Mouse (Mus musculus) testis, postnatal 14 days (tissue): ENCODE measurements around the gene Abhd8.

Experiments
- DNase-seq: peaks from one replicate; pipeline ENCODE4 v3.0.0; 2021; ENCODE audit warnings: low spot score

Abhd8 gene

DNA sequence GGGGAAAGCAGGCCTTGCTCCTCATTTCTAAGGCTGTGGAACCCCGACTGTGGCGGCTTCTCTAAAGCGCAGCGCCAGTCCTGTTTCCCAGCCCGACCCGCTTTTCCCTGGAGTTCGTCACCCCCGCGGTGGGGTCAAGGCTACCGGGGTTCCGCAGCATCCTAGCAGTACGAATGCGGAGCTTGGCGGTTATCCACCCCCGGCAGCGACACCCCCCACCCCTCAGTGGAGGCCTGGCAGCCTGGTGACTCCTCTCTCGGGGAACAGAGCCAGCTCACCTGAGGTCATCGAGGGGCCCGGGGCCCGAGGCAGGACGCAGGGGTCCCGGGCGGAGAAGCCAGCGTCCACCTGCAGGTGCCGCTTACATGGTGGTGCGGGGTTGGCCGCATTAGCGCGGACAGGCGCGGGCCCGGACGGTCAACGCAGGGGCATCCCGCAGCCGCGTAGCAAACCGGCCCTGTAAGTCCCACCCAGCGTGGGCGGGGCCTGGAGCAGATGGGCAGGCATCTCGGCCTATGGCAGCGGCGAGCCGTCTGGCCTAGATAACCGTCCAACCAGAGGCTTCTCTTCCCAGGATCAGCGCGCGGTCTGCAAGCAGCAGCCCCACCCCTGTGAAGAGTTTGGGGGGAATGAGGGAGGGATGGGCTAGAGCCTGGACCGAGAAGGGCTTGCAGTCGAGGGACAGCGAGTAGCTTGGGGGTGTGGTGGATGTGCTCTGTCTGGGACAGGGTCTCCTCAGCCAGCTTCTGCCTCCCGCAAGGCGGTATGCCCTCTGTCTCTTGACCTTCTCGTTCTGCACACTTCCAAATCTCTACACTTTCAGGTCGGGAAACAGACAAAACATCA, at the start of gene Abhd8:
Abhd8 (minus strand) TSS at position 468 of the 846 bp plus-strand sequence.
- DNase-seq = peak; percentile 94

DNA sequence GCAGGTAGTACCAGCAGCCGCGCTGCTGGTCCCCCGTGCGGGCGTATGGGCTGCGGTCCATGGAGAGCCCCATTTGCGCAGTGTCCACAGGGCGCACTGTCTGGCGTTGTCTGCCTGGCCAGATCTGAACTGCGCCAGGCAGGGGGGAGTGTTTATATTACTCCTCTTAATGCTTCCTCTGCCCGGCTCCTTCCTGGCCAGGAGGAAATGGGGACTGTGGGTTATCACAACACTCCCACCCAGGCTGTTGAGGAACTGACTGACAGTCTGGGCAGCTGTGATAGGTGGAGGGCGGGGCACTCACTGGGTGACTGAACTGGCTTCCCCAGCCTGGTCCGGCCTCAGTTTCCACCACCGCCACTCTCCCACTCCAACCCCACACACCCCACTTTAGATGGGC, 48.2 kb upstream of the Abhd8 start, which contains the start of gene Plvap:
Plvap (minus strand) TSS at position 109 of the 400 bp plus-strand sequence.
- DNase-seq = no peak

DNA sequence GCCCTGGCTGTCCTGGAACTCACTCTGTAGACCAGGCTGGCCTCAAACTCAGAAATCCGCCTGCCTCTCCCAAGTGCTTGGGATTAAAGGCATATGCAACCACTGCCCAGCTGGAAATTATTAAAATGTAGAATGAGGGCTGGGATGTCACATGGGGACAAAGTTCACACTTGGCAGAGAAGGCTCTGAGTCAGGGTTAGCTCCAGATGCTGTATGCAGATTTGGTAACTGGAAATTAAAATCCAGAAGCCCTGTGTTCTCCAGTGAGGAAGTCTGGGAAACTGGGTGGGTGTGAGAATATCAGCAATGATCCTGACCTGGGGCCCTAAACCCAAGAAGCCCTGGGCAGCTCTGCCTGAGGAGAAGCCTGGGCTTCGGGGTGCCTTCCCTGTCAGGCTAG, 45.9 kb upstream of the Abhd8 start:
- no peak for DNase-seq

GRCm38 (mm10) chr8:71507589-71508104, 44.2 kb upstream of the Abhd8 start:
- peak; percentile 72 for DNase-seq

GRCm38 (mm10) chr8:71505979-71506378, 42.5 kb upstream of the Abhd8 start:
- no peak for DNase-seq

- DNase-seq = no peak
These were observed 41.9 kb upstream of the Abhd8 start for GRCm38 (mm10) chr8:71505326-71505725.

GRCm38 (mm10) chr8:71504349-71504748, 40.9 kb upstream of the Abhd8 start:
- DNase-seq = no peak

GRCm38 (mm10) chr8:71498816-71499690, 35.6 kb upstream of the Abhd8 start:
- DNase-seq = no peak

GRCm38 (mm10) chr8:71497881-71498501, 34.5 kb upstream of the Abhd8 start:
- DNase-seq = no peak

- DNase-seq = no peak
These were observed 33.7 kb upstream of the Abhd8 start for GRCm38 (mm10) chr8:71497077-71497645.

DNA sequence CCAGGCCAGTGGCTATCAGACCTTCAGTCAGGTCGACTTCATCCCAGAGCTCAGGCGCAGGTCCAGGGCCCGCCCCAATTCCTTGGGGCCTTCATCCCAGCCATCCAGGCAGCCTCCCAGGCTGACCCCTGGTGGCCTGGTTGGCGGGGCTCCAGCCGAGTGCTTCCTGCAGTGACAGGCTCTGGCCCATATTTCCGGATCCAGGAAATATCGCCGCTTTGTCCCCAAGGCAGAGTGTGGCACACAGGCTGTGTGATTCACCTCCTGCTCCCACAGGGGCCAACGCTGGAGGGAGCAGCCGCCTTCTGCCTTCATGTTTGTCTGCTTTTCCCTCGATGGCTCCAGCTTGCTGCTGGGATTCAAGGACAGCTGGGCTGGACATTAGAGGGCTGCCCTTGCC, 33.0 kb upstream of the Abhd8 start:
- DNase-seq = peak; percentile 69

GRCm38 (mm10) chr8:71495811-71496210, 32.4 kb upstream of the Abhd8 start:
- DNase-seq = no peak

GRCm38 (mm10) chr8:71495039-71495438, 31.6 kb upstream of the Abhd8 start:
- peak; percentile 80 for DNase-seq

- DNase-seq = peak; percentile 91
These were observed 25.0 kb upstream of the Abhd8 start for GRCm38 (mm10) chr8:71488454-71488853.

- DNase-seq = peak; percentile 82
These were observed 24.4 kb upstream of the Abhd8 start, which contains the start of gene Gtpbp3 for GRCm38 (mm10) chr8:71487691-71488445. TSS of gene Gtpbp3 (plus strand) at chr8:71488103.

- DNase-seq = no peak
These were observed 22.7 kb upstream of the Abhd8 start for GRCm38 (mm10) chr8:71486136-71486529.

- DNase-seq = peak; percentile 86
These were observed 22.0 kb upstream of the Abhd8 start, which contains the start of gene Ano8 for GRCm38 (mm10) chr8:71485142-71486135. TSS of gene Ano8 (minus strand) at chr8:71485963.

- DNase-seq = no peak
These were observed 21.3 kb upstream of the Abhd8 start for GRCm38 (mm10) chr8:71484736-71485135.

- DNase-seq = peak; percentile 85
These were observed 20.5 kb upstream of the Abhd8 start for GRCm38 (mm10) chr8:71483932-71484331.

DNA sequence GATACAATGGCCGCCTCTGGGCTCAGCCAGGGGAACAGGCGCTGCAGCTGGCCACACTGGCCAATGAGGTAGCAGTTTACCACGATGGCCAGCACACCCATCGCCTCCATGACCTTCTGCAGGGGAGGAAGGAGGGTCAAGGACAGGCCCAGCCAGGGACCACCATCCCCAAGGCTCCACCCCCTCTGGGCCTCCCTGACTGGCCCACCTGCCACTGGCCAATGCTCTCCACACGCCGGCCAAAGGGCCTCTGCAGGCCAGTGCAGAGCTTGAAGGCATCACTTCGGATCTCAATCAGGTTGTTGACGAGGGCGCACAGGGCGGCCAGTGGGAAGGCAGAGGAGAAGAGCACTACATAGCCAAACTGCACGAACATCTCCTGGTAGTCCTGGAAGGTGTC, 15.5 kb upstream of the Abhd8 start:
- DNase-seq = no peak
